Mouse (Mus musculus) effector memory CD4-positive, alpha-beta T cell, adult 7 months (primary cell): ENCODE measurements around the gene Itpa. TPM values are rescaled to one million over a fixed set of nuclear protein-coding genes. Genes with fewer than 3 reads are reported as not detected.

Experiments used
- polyA plus RNA-seq: library from polyadenylated mRNA; unstranded; fragments of 100-300 nt; shearing (Covaris generic); gene quantifications from one replicate; pipeline ENCODE4 v1.2.1, GENCODE M21; 2017

Itpa gene
- 18.0 TPM for polyA plus RNA-seq

DNA sequence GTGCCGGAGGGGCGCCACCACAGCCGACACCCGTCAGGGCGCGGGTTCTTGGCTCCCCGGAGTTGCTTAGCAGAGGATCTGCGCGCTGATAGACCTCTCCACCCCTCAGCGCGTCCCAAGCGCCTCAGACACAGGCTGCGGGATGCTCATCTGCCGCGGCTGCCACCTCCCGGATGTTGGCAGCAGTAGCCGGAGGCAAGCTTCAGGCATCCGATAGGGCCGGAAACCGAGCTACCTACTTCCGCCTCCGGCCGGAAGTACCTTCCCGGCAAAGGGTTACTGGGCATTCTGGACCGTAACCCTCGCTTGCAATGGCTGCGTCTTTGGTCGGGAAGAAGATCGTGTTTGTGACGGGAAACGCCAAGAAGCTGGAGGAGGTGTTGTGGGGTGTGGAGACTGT is at the start of gene Itpa:
Gene Itpa, plus strand, starts transcription at position 52 of the 400 bp plus-strand sequence.

DNA sequence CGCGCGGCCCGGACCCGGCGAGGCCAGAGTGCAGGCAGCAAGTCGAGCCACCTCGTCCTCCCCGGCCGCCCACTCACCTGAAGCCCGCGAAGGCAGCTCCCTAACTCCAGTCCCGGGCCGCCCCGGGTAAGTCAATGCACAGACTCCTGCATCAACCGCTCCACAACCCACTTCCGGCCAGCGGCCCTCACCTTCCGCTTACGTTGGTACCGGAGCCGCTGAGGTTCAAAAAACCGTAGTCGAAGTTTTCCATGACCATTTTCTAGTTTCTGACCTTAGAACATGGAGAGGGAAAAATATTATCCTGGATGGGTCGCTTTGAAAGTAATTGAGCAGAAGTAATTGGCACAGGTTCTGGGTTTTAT is 37.6 kb upstream of the Itpa start, which contains the start of the genes Fastkd5 and Ubox5:
Gene Fastkd5, minus strand, starts transcription at position 189 of the 365 bp plus-strand sequence.
Gene Ubox5, minus strand, starts transcription at position 200 of the 365 bp plus-strand sequence.

DNA sequence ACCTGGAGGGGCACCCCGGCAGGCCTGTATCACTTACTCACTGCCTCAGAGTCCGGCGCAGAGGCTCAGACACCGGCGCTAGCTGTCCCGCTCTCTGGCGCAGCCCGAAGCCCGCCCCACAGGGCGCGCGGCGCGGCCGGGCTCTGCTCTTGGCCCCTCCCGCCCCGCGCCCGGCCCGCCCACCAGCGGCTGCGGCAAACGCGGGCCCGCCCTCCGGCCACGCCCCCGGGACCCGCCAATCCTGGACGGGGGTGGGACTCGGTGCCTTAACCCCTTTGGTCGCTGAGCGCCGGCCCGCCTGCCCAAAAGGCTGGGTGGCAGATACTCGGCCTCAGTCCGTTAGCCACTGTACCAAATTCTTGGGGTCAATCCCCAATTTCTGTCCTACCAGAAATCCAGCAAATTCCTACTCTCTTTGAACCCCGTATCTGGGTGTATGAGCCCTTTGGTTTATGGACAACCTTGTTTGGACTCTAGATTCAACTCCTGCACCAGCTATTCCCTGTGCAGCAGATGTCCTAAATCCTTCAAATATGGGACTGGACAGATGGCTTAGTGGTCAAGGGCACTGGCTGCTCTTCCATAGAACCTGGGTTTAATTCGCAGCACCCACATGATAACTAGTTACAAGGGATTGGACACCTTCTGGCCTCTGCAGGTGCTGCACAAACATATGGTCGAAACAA is 24.6 kb upstream of the Itpa start, which contains the start of gene Lzts3:
Gene Lzts3, minus strand, starts transcription at position 120 of the 686 bp plus-strand sequence.

DNA sequence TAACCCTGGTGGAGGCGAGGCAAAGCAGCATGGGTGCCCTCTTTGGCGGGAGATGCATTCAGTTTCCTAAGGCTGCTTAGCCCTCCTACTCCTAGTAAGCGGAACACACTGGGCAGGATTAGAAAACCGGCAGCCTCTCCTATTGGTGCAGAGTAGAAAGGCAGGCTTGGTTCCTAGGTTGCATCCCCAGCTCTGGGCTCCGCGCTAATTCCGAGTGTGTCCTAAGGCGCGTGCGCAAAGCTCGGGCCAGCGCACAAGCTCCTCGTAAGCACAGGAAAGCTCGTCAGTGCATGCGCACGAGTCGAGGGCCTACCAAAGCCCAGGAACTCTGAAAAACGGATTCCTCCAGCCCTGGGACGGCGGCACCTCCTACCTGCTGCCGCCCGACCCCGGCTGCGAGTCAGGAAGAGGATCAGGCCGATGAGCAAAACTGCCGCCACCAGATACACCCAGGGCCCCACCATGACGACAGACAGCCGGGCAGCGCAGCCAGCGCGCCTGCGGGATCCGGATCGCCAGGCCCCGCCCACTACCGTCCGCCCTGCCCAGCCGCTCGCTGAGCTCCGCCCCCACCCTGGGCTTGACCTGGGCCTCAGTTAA is 3.2 kb upstream of the Itpa start, which contains the start of gene Ddrgk1:
Gene Ddrgk1, minus strand, starts transcription at position 558 of the 600 bp plus-strand sequence.

DNA sequence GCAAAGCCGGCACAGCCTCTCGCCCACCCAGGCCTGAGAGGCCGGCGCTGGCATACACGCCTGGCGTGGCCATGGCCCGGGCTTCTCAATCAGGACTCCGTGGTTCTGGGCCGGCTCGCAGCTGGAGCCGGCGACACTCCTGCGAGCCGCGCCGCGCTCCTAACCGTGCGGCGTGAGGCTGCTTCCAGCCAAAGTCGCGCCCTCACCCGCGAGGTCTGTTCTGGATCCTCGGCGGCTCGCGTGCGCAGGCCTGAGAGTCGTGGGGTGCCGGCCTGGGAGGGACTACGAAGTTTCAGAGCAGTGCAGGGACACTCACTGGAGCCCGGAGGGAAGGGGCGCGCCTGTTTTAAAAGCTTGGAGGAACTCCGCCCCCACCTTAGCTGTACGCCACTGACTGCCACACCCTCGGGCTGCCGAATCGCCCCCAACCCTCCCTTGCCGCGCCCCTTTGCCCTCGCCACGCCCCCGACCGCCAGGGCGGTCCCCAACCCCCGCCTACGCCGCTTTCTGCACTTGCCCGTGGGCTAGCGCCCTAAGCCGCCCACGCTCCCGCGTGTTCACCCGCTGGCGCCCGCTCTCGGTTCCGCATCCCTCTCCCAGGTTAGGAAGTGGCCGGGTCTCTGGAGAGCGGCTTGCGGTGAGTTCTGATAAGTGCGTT is 29.9 kb downstream of the Itpa start, which contains the start of gene Slc4a11:
Gene Slc4a11, minus strand, starts transcription at position 367 of the 658 bp plus-strand sequence.

Other genes with a start within 250 kb of the Itpa start
- gene Vps16, start 243.3 kb upstream of the Itpa start, polyA plus RNA-seq, result 266 TPM
- 13.9 TPM for gene Pced1a, start 242.9 kb upstream of the Itpa start, polyA plus RNA-seq
- 142 TPM for gene Ptpra, start 217.3 kb upstream of the Itpa start, polyA plus RNA-seq
- gene Mrps26, start 103.9 kb upstream of the Itpa start, polyA plus RNA-seq, result 46.4 TPM
- 1.3 TPM for gene Oxt, start 91.4 kb upstream of the Itpa start, polyA plus RNA-seq
- not detected for gene Avp, start 85.1 kb upstream of the Itpa start, polyA plus RNA-seq
- gene Fastkd5, start 37.6 kb upstream of the Itpa start, polyA plus RNA-seq, result 7.9 TPM
- 3.4 TPM for gene Ubox5, start 37.6 kb upstream of the Itpa start, polyA plus RNA-seq
- gene Lzts3, start 24.8 kb upstream of the Itpa start, polyA plus RNA-seq, result 2.0 TPM
- gene Ddrgk1, start 3.0 kb upstream of the Itpa start, polyA plus RNA-seq, result 136 TPM
- 0.76 TPM for gene Slc4a11, start 29.9 kb downstream of the Itpa start, polyA plus RNA-seq
- 15.9 TPM for gene 4930402H24Rik, start 238.8 kb downstream of the Itpa start, polyA plus RNA-seq
- 11.7 TPM for gene Atrn, start 238.9 kb downstream of the Itpa start, polyA plus RNA-seq